Mouse (Mus musculus) E14TG2a.4 (cell line): ENCODE measurements around the gene Arhgef28.

Source experiments
- CTCF ChIP-seq: conservative IDR thresholded peaks from 2 replicates; pipeline ENCODE4 v1.5.1; 2014; ENCODE audit warnings: low read length
- NANOG ChIP-seq: IDR thresholded peaks from 2 replicates; pipeline ENCODE4 v1.6.1; 2014; ENCODE audit warnings: borderline replicate concordance, low read length, mixed read lengths
- POU5F1 ChIP-seq: IDR thresholded peaks from 2 replicates; pipeline ENCODE4 v1.6.1; 2014; ENCODE audit warnings: low read length, borderline replicate concordance

DNA sequence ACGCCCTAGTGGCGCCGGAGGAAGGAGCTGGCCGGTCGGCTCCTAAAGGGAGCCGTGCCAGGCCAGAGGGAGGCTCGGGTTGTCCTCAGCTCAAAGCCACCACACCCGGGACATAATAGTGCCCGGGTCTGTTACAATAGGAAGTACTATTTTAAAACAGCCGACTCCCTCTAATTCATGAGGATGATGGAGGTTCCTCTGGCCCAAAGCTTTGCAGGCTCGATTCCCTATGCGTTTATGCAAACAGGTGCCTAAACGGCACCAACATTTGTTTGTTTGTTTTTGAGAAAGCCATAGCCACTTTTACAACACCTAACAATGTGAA is 269 bp upstream of the Arhgef28 start:
- TF ChIP-seq CTCF (no peak), POU5F1 (no peak), NANOG (no peak)
